Mouse (Mus musculus): Measurements from ENCODE around the gene Slc7a14.

Slc7a14 gene

DNA sequence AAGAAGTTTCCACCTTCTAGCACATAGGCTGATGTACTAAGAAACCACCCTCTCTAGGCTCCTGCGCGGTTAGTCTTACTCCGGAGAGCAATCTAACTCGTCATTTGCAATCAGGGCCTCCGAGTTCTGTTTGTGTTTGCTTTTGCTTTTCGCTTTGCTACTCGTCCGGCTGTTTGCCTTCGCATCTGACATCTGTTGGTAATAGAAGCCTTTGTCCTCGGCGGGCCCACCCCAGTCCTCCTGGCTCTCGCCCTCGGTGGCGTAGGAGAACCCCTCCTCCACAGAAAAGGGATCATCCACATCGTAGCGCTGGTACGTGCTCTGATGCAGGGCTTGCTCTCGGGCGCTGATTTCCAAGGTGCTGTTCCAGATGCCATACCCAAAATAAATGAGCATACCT lies 101.2 kb downstream of the Slc7a14 start:
- DNase-seq (ENCODE audit: low spot score in 2 of 2), result no peak

GRCm38 (mm10) chr3:31208458-31208994 lies 101.7 kb downstream of the Slc7a14 start:
- no peak for DNase-seq (ENCODE audit: low spot score in 2 of 2)

DNA sequence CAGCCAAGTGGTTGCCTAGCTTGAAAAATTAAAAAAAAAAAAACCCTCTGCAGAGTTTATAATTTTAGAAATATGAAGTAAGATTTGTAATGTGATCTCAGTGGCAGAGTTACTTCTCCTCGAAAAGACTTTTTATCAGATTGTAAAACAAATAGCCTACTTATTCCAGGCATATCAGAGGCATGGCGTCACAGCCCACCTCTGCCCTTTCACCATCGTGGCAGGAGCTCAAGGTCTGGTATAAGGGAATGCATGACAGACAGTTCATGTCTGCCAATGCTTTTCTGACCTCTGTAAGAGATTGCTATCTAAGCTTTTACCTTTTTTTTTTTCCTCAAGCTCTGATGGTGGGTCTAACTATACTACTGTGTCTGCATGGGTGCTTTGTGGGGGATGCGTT lies 102.1 kb downstream of the Slc7a14 start:
- DNase-seq (ENCODE audit: low spot score in 2 of 2), result no peak

DNA sequence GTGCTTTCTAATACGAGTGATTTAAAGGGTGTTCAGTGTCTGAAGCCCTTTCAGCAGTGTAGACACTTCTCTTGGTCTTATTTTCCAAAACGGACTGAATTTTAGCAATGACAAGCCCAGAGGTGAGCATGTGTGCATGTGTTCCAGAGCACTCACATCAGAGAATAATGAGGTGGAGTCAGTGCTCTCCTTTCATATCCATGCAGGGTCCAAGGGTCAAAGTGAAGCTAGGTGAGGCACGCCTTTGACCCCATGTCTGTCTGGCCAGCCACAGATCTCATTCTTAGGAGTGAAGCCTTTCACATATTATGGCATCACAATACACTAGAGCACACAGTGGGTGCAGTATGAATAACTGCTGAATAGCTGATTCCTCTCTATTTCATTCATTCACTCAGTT lies 105.0 kb downstream of the Slc7a14 start:
- DNase-seq (ENCODE audit: low spot score in 2 of 2), result no peak

GRCm38 (mm10) chr3:31203947-31204346 lies 106.2 kb downstream of the Slc7a14 start:
- no peak for DNase-seq (ENCODE audit: low spot score in 2 of 2)

DNA sequence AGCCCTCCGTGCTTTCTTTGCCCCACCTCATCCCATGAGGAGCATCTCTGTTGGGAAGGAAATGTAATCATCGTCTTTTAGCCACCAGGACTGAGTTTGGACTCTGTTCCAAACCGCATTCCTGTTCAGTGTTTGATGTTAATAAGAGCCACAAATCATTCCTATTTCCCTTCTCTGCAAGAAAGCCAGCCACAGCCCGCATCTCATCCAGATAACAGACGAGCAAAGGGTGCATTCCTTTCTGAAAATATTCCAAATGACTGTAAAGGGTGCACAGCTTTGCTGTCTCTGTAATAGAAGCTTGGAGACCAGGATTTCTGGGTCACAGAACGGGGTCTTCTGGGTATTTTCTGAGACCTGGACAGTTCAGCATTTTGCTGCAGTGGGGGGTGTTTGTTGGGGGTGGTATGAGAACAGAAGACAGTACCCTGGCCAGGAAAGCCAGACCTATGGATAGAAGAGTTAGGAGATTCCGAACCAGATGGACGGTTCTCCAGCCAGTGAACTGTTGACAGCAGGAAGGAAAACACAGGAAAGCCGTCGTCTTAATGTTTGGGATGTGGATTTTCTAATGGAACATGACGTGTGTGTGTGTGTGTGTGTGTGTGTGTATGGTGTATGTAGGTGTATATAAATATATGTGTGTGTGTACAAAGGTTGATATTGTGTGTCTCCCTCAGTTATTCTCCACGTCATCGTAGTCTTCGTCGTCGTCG lies 110.9 kb downstream of the Slc7a14 start:
- no peak for DNase-seq (ENCODE audit: low spot score in 2 of 2)

DNA sequence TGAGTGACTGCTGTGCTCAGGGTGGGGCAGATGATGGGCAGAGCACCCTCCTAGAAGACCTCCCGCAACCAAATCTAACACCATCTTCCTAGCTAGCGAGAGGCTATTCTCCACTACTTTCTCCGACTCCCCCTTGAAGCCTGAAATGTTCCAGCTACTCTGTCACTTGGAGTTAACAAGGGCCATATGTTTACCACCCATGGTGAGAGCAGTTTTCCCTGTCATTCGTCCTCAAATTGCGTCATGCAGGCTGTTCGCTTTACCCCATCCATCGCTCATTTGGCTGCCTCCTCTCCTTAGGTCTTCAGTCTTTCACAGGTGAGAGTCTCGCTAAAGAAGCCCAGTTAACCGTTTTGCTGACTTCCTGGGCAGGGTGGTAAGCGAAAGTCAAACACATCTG lies 118.8 kb downstream of the Slc7a14 start:
- DNase-seq (ENCODE audit: low spot score in 2 of 2), result no peak

DNA sequence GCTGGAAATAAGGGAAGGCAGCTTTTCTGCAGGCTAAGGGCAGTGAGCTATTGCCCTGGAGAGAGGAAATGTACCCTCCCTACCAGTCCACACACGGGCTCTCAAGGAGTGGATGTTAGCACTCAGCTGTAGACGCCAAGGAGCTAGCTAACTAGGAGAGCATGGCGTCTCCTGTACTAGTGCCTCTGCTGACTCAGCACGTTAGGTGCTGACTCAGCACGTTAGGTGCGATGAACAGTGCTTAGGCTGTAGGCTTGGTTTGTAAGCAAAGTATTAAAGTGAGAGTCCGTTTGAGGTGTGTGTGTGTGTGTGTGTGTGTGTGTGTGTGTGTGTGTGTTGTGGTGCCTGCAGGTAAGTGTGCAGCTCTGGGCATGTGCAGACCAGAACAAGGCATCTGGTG lies 119.8 kb downstream of the Slc7a14 start:
- DNase-seq (ENCODE audit: low spot score in 2 of 2), result no peak

DNA sequence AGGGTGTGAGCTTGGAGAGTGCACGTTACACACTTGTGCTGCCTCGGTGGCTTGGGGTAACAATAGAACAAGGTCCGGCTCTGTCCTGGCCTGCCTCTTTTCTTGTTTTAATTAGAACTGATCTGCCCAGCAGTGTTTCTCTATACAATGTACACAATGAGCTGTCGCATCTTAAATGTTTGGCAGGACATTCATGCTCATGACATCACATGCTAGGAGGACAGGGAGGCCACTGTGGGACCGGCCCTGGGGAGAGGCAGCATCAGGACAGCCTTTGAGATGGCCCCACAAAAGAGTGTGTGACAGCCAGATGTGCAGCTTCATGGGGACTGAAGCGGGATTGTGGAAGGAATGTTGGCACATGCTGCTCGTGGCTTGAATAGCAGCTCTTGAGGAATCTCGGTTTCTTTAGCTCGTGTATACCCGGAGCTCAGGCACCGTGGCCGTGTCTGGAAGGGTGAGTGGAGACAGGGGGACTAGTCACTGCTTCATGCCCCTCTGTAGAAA lies 143.8 kb downstream of the Slc7a14 start:
- no peak for DNase-seq (ENCODE audit: low spot score in 2 of 2)

DNA sequence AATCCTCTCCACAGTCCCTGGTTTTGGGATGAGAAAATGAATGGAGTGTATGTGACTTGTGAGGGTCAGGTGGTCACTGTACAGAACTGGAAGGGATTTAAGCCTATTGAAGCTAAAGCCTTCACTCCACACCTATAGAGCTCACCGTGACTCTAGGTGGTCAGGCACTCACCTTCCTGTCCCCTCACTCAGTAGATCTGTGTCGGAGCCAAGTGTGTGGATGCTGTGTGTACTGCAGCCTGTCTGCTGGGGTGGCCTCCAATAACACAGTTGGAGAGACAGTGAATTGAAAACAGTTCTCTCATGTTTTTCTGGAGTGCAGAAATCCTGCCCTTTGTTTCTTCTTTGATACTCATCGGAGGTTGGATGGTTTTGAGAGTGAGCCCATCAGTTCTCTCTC lies 144.4 kb downstream of the Slc7a14 start:
- DNase-seq (ENCODE audit: low spot score in 2 of 2), result no peak

- DNase-seq (ENCODE audit: low spot score in 2 of 2), result no peak
Observed at GRCm38 (mm10) chr3:31162860-31163259, 147.3 kb downstream of the Slc7a14 start.

- no peak for DNase-seq (ENCODE audit: low spot score in 2 of 2)
Observed at GRCm38 (mm10) chr3:31161336-31161735, 148.8 kb downstream of the Slc7a14 start.

GRCm38 (mm10) chr3:31160046-31160445 lies 150.1 kb downstream of the Slc7a14 start:
- DNase-seq (ENCODE audit: low spot score in 2 of 2), result no peak

- DNase-seq (ENCODE audit: low spot score in 2 of 2), result no peak
Observed at GRCm38 (mm10) chr3:31157776-31158175, 152.4 kb downstream of the Slc7a14 start.

DNA sequence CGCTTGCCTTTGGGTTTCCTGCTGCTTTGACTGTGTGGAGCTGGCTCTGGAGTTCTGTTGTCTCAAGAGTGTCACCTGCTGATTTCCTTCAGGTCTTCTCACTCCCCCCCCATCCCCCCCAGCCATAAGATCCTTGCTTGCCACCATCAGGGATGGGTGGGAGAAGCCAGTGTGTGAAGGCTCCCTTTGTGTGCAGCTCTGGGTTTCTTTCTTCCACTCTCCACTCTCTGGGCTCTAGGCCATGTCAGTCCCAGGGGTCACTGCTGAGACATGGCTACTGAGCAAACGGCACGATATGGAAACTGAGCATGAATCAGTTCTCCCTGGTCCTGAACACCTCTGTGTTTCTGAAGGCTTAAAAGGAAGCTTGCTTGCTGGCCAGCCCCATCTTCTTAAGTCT lies 154.1 kb downstream of the Slc7a14 start:
- DNase-seq (ENCODE audit: low spot score in 2 of 2), result no peak
